Mouse (Mus musculus): ENCODE measurements around the gene Itga5. TPM values are rescaled to one million over a fixed set of nuclear protein-coding genes. Genes with fewer than 3 reads are reported as not detected.
A peak's percentile ranks its signal among the peaks of the same experiment; 100 is the strongest.

The Itga5 gene
- total RNA-seq, 2 experiments from 2014 or later, result 2.6 to 3.9 TPM

DNA sequence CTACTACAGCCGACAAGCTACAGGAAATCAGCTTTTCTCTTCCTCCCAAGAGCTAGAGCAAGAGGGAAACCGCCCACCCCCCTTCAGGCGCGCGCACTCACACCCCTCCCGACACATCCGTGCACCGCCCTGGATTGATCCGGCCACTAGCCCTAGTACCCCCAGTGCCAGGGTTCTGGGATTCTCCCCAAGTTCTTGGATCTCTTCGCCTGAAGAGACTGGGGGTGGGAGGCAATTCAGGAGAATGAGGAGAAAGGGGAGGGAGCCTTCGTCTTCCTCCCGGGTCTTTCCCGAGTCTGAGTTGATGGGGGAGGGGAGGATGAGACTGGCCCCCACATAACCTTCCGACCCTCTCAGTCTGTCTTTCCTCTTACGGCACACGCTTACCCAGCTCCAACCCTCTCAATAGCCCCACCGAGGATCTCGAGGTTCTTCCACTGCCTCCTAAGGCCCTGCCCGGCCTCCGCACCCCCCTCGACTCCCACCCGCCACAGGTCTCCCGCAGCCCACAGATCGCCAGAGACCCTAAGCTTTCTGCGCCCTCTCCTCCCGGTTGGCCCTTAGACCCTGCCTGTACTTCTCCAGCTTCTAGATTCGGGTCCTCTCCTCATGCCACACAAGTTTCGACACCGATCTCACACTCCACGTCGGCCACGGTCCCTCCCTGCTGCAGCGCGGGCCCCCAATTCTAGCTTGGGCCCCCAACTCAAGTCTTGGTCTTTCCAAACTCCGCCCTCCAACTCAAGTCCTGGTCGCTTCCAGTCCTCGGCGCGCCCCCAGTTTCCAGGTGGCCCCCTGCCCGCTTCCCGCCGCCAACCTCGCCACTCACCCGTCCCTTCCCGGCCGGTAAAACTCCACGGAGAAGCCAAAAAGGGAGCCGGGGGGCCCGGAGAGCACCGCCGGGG is 840 bp downstream of the Itga5 start:
- no peak for DNase-seq (ENCODE audit: low spot score in 2 of 2)

GRCm38 (mm10) chr15:103364761-103365160 is 1.8 kb downstream of the Itga5 start:
- DNase-seq (ENCODE audit: low spot score in 2 of 2), result no peak

GRCm38 (mm10) chr15:103363809-103364208 is 2.8 kb downstream of the Itga5 start:
- no peak for DNase-seq (ENCODE audit: low spot score in 2 of 2)

DNA sequence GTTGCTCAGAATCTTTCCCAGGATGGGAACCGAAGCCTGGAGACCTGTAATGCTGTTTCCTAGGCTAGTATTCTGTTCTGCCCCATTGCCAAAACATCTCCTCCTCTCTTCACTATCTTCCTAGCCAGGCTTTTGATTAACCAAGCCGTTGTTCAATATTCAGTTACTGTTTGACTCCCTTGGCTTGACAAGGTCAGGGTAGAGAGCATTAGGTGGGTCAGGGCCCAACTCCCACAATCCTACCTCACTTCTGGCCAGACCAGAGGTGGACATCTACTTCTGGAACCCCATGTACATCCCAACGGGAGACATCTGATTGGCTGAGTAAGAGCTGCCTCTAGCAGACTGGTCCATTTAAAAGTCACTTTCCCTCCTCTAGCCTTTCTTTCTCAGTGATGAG is 3.6 kb downstream of the Itga5 start:
- no peak for DNase-seq (ENCODE audit: low spot score in 2 of 2)

DNA sequence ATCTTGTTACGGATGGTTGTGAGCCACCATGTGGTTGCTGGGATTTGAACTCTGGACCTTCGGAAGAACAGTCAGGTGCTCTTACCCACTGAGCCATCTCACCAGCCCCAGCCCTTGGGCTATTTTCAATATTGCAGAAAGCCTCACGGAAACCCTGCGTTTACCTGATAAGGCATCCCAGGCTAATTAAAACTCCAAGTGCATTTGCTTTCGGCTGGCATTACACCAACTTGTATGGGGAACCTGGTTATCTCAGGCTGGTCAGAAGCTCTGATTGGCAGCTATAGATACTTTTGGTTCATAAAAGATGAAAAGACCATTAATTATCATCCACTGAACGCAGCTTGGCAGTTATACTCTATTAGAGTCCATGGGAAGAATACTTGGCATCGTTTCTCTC is 4.2 kb downstream of the Itga5 start:
- DNase-seq (ENCODE audit: low spot score in 2 of 2), result no peak

- no peak for DNase-seq (ENCODE audit: low spot score in 2 of 2)
These were observed 5.3 kb downstream of the Itga5 start for GRCm38 (mm10) chr15:103361269-103361668.

DNA sequence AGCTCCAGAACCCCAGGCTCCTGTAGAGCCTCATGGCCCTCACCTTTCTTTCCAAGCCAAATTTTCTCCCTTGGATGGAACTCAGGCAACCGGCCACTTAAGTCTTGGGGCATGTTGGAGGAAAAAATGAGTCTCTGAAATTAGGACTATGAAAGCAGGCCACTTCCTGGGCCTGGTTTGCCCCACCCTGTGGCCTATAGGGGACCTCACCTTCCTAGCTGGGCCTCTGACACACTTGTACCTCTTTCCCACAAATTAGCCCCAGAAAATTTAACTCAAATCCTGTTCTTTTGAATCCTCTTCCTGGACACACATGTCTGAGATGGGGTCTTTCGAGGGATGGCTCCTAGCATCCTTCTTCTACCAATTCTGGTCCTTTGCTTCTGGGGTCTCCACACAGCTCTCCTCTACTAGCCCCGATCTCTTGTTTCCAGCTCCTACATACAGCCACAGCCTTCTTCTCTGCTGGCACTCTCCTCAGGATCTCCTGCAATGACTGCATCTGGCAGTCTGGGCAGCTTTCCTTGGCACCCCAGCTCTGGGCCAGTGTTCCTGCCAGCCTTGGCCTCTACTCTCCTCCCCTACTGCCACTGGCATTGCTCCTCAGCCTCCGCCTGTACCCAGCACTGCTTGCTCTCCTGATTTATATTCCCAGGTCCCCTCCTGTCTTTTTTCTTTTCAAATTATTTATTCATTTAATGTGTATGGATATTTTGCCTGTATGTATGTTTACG is 6.5 kb downstream of the Itga5 start:
- no peak for DNase-seq (ENCODE audit: low spot score in 2 of 2)

- no peak for DNase-seq (ENCODE audit: low spot score in 2 of 2)
These were observed 7.4 kb downstream of the Itga5 start for GRCm38 (mm10) chr15:103359122-103359510.

GRCm38 (mm10) chr15:103358278-103359121 is 8.1 kb downstream of the Itga5 start:
- no peak for DNase-seq (ENCODE audit: low spot score in 2 of 2)

DNA sequence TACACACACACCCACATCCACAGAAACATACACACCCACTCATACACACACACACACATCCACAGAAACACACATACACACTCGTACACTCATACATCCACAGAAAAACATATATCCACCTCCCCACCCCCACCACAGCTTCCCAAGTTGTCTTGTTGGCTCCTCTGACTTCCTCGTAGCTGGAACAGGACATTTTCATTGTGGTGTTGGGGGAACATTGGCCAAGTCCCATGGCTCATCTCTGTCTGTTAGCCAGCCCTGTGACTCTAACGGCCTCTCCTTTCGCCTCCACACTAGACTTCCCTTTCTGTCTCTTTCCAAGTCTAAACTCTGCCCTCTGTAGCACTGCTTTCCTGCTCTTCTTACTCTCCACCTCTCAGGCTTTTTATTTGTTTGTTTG is 8.7 kb downstream of the Itga5 start:
- DNase-seq (ENCODE audit: low spot score in 2 of 2), result no peak

GRCm38 (mm10) chr15:103356130-103356529 is 10.4 kb downstream of the Itga5 start:
- no peak for DNase-seq (ENCODE audit: low spot score in 2 of 2)

DNA sequence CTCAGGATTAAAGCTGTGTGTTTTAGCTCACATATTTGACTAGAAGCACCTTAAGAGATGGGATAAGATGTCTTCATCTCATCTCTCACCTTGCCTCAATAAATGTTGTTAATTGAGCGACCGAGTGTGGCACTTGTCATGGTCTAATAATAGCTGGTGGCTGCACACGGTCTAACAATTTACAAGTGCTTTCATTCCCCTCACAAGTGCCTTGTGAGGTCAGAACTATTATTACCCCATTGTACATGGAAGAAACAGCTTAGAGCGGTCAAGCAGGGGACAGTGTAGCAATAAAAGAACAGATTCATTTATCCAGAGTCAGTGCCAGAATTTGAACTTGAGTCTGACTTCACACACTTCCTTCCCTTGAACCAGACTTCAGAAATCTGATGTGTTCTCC is 11.1 kb downstream of the Itga5 start:
- DNase-seq (ENCODE audit: low spot score in 2 of 2), result no peak

DNA sequence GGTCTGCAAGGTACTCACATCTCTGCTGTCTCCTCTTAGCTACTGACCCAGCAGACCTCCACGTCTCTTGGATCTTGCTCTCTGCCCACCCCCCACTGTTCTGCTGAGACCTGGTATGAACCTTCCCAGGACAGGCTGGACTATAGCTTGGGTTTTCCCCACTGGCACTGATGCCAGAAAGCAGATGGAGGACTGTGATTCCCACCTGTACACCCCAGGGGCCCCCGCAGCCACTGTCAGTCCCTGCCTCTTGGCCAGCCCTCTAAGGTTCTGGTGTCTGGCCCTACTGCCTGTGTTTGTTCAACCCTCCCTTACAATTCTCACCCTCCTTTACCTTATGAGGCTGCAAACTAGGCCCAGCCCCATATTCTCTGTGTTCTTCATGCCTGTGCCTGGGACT is 11.9 kb downstream of the Itga5 start:
- no peak for DNase-seq (ENCODE audit: low spot score in 2 of 2)

DNA sequence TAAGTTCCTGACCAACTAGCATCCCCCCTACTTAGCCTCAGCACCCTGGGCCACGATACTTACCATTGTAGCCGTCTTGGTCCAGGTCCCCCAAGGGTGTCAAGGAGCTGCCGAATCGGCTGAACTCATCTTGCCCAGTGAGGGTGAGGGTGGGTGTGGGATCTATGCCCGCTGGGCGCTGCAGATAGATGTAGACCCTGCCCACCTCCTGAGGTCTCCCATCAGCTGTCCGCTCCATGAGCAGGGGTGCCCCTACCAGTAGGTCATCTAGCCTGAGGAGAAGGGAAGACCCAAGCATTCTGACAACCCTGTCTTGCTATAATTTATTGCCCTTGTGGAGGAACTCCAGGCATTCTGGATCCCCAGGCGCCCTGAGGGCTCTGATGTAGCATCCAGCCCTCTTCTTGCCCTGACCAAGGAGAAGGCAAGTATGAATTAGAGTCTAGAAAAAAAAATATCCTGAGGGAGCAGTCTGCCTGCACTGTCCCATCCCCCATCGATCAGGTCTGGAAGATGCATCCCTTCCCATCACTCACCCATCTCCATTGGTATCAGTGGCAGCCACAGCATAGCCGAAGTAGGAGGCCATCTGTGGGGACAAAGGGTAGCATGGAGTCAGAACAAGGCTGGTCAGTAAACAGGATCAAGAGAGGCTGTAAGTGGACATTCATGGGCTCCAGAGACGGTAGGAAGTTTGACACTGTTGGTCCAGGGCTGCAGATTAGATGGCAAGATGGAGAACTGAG is 12.9 kb downstream of the Itga5 start:
- DNase-seq (ENCODE audit: low spot score in 2 of 2), result no peak

GRCm38 (mm10) chr15:103352856-103353255 is 13.7 kb downstream of the Itga5 start:
- peak; percentile 58 to 63 for DNase-seq (ENCODE audit: low spot score in 2 of 2)

- DNase-seq (ENCODE audit: low spot score in 2 of 2), result peak in 1 of 2 experiments; percentile 60
These were observed 19.3 kb downstream of the Itga5 start for GRCm38 (mm10) chr15:103347275-103347684.

DNA sequence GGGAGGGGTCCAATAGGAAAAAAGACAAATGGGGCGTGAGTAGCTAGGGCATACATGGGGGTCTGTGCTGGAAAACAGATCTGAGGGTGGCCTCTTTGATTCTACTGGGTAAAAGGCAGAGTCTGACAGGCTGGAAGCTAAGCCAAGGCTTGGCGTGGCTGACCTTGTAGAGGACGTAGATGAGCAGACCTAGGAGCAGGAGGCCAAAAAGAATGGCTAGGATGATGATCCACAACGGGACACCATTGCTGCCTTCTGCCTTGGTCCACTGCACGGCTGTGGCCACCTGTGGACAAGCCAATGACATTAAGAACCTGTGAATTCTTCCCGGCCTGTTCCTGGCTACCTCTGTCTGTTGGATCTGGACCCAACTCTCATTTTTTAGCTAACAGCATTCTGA is 20.8 kb downstream of the Itga5 start:
- no peak for DNase-seq (ENCODE audit: low spot score in 2 of 2)

GRCm38 (mm10) chr15:103343556-103343955 is 23.0 kb downstream of the Itga5 start:
- no peak for DNase-seq (ENCODE audit: low spot score in 2 of 2)

DNA sequence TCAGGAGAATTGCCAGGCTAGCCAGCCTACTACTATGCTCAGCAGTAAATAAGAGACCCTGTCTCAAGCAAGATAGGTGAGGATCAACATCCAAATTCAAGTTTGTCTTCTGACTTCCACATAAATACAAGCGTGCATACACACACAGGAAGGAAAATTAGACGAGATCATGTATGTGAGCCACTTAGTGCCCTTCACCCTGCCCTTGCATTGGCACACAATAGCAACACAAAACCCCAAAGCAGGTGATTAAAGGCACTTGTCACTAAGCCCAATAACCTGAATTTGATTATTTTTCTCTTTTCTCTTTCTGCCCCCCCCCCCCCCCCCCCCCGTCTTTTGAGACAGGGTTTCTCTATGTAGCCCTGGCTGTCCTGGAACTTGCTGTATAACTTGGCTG is 23.6 kb downstream of the Itga5 start:
- no peak for DNase-seq (ENCODE audit: low spot score in 2 of 2)

GRCm38 (mm10) chr15:103342415-103342814 is 24.1 kb downstream of the Itga5 start:
- DNase-seq (ENCODE audit: low spot score in 2 of 2), result peak; percentile 75 to 80

- DNase-seq (ENCODE audit: low spot score in 2 of 2), result no peak
These were observed 25.0 kb downstream of the Itga5 start for GRCm38 (mm10) chr15:103341547-103341946.
